Mouse (Mus musculus): ENCODE data around the gene Uqcrc1.

Gene Uqcrc1

GRCm38 (mm10) chr9:108936418-108937364 lies at the start of gene Uqcrc1:
TSS of gene Uqcrc1 (plus strand) at chr9:108936633.
- DNase-seq: peak; percentile 96 to 97

DNA sequence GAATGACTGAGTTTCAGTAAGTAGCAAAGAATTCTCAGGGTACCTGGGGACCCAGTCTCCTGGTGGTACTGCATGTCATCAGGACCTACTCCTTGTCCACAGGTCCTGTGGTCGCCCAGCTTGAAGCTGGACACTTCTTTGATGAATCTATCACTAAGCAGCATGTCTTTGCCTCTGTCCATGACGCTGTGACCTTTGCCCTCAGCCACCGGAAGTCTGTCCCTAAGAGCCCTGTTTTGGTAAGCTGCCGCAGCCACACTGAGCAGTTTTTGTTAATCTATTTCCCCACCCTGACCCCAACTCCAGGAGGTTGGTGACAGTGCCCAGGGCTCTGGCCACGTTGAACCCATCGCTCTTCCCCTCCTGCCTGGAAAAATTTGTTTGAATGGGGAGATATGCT lies 24.1 kb upstream of the Uqcrc1 start:
- peak in 1 of 2 experiments; percentile 56 for DNase-seq

DNA sequence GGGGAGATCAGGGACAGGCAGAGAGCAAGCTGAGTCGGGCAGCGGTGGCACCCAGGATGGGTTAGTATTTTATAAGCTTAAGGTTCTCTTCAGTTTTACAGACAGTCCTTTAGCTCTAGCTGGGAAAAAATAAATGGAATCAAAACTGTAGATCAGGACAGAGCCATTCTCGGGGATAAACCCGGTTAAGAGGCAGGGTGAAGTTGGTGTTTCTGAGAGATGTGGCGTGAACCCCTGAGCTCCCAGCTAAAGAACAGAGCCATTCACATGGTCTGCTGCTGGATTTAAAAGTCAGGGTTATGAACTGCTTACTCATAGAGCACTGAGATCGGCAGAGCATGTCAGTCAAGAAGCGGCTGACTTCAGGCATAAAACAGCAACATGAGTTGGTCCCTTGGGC lies 23.3 kb upstream of the Uqcrc1 start:
- DNase-seq: no peak

DNA sequence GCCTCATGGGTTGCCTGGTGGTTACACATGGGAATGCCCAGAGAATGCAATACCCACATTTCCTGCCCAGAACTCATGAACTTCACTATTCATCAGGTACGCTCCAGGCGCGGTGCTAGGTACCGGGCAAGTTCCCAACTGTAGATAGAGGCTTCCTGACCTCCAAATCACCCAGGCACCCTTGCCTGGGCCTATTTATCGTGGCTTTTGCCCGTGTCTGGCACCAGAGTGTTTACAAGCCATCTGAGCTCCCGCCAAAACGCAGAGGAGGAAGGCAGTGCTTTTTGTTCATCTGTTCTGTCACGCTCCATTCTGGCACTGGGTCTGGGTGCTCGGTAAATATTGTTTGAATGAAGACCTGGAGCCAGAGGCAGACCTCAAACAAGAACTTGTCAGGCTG lies 22.8 kb upstream of the Uqcrc1 start:
- no peak for DNase-seq

DNA sequence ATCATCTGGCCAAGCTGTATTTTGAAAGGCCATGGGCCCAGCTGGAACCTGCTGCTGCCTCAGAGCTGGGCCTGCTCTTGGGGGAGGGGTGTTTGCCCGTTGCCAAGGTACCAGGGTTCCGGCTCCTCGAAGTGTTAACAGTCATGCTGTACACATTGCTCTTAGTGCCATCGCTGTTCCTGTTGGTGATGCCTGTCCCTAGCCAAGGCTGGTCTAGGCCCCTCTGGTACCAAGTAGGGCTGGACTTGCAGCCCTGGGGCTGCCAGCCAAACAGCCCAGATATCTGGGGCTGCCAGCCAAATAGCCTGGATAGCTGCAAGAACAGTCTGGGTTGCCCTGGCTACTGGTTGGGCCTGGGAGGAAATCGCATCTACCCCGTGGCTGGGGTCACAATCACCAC lies 21.9 kb upstream of the Uqcrc1 start, which contains the start of gene Tmem89:
Gene Tmem89 (plus strand): TSS at position 129 of the 400 bp plus-strand sequence.
- DNase-seq: no peak

GRCm38 (mm10) chr9:108925897-108926296 lies 10.5 kb upstream of the Uqcrc1 start:
- peak in 1 of 2 experiments; percentile 58 for DNase-seq

- DNase-seq: no peak
These were observed 8.0 kb upstream of the Uqcrc1 start for GRCm38 (mm10) chr9:108928424-108928823.

GRCm38 (mm10) chr9:108935991-108936390 lies 442 bp upstream of the Uqcrc1 start:
- DNase-seq: no peak

GRCm38 (mm10) chr9:108945111-108945510 lies 8.7 kb downstream of the Uqcrc1 start:
- no peak for DNase-seq

DNA sequence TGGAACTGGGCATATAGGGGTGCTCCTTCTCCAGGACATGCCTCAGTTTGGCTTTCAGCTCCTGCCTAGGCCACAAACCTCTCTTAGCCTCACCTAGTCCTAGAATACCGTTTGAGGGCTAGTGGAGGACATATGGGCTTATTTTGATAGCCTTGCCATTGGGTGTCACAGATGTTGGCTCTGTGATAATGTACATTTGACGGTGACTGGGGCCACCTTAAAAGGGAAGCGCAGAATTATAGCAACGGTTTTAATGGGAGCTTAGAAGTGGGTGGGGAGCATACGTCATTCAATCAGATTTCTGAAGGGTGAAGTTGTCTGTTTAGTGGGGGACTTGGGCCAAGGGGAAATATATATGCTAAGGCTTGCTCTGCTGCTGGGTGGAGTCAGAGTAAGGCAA lies 9.2 kb downstream of the Uqcrc1 start:
- no peak for DNase-seq

DNA sequence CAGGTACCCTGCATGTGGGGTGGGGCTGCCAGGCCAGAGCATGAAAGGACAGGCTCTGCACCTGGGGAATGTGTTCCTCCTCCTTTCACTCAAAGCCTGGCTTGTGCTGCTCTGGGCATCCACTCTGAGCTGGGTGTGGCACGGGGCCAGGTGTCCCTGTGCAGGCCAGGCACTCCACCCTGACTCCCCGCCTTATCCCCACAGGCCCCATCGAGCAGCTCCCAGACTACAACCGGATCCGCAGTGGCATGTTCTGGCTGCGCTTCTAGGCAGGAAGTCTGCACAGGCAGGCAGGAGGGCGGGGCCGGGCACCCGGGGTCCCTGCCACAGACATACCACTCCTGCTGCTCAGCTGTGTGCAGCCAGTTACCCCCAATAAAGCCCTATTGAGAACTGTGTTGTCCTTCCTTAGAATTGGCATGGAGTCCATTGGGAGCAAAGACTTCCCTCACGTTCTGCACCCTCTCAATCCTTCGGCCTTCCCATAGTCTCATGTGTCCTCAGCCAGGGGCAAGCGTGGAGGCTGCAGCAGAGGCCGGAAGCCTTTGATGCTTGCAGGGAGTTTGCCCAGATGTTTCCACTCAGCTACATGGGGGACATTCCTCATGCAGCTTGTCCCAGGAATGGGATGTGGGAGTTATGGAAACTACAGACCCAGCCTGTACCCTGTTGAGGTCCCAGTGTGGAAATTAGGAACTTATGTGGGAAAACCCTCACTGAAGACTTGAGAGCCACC lies 13.0 kb downstream of the Uqcrc1 start:
- DNase-seq: peak; percentile 34 to 57

DNA sequence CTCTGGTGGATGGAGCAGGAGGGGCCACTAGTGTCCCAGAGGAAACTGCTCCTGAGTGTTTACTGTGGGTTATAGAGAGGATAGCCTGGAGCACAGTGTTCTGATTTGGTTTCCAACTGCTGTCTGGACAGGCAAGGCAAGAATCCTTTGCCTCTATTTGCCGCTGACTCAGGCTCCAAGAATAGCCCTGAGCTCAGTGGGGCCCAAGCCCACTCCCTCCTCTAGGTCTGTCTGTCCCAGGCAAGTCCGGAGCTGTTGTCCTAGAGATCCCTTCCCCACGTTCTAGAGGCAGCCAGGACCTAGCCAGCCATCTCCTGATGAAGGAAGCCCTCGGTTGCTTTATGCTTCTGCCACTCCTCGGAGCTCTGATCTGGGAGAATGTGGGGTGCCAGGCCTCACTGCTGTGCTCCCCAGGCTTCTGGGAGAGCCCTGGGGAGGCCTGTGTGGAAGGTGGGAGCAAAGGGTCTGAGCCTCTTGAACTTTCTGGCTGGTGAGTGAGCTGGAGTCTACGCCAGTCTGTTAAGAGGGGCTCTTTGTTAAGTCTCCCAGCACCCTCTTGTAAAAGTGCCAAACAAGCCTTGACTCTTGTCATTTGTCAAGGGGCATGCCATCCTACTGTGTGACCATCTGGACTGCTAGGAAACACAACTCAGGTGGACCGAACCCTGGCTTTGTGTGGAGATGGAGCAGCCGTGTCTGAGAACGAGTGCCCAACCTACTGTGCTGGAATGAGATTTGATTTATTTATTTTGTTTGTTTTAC lies 13.7 kb downstream of the Uqcrc1 start:
- DNase-seq: no peak

GRCm38 (mm10) chr9:108953081-108953636 lies 16.7 kb downstream of the Uqcrc1 start, which contains the start of gene Col7a1:
TSS of gene Col7a1 (plus strand) at chr9:108953586.
- no peak for DNase-seq

- peak in 1 of 2 experiments; percentile 11 for DNase-seq
These were observed 18.8 kb downstream of the Uqcrc1 start for GRCm38 (mm10) chr9:108955241-108955640.

DNA sequence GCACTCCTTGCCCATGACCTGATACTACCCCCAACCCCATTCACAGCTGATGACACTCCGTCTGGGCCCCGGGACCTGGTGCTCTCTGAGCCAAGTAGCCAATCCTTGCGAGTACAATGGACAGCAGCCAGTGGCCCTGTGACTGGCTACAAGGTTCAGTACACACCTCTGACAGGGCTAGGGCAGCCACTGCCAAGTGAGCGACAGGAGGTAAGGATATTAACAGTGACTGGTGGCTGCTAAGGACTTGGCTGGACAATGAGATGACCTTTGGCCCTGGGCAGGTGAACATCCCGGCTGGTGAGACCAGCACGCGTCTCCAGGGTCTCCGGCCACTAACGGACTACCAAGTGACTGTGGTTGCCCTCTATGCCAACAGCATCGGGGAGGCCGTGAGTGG lies 19.4 kb downstream of the Uqcrc1 start:
- DNase-seq: peak; percentile 44 to 80

GRCm38 (mm10) chr9:108963577-108963976 lies 27.1 kb downstream of the Uqcrc1 start:
- DNase-seq: no peak

- DNase-seq: no peak
These were observed 27.9 kb downstream of the Uqcrc1 start for GRCm38 (mm10) chr9:108964338-108964737.

DNA sequence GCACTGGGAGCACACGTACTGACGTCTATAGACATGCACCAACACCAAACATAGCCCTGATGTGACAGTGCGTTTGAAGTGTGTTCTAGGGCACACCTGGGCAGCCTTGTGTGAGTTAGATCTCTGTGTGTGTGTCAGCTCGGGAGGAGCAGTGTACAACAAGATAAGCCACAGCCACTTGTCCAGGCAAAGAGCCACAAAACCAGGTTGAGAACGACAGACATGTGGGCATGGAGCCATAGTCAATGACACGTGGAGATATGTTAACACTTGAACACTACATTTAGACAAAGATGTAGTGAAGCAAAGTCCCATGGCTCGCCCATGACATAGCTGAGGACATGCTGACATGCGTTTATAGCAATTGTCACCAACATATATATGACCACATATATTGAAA lies 34.2 kb downstream of the Uqcrc1 start:
- DNase-seq: no peak

DNA sequence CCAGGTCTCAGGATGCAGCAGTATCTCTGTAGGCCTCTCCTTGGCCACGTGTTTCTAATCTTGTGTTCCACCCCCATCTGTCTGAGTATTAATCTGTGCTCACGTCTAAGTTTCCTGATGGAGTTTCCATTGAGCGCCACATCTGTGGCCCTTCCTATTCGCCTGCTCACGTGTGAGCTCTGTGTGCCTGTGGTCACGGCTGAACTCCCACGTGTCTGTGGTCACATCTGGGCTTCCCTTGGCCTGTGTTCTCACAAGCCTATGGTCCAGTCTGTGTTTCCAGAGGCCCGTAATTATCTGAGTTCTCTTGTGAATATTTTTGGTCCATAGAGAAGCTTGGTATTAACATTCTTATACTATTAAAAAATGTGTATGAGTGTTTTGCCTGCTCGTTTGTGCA lies 40.0 kb downstream of the Uqcrc1 start:
- no peak for DNase-seq

DNA sequence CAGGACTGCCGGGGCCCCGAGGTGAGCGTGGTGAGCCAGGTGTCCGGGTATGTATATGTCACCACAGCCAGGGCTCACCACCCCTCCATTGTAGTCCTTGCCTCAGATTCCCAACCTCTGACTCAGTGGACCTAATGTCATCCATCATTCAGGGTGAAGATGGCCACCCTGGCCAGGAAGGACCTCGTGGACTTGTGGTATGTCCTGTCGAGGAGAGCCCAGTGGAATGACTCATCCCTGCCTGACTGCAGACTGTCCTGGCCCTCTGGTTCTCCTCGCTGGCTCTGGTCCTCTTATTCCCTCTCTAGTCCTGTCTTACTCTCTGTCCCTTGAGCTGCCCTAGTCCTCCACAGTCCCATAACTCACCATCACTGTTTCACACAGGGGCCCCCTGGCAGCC lies 41.5 kb downstream of the Uqcrc1 start:
- DNase-seq: no peak

DNA sequence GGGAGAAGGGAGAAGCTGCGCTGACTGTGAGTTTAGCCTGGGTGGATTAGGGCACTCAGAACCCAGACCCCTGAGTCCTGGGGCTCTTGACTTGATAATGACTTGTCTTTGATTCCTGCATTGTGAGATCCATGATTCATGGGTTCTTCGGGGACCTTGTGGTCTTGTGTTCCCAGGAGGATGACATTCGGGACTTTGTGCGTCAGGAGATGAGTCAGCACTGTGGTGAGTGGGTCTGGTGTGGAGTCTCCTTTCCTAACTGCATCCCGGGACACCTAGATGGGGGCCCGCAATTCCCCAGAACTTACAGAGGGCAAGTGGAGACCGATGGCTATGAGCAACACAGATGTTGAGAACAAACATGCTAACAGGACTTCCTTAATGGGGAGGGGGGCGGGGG lies 46.1 kb downstream of the Uqcrc1 start:
- no peak for DNase-seq

DNA sequence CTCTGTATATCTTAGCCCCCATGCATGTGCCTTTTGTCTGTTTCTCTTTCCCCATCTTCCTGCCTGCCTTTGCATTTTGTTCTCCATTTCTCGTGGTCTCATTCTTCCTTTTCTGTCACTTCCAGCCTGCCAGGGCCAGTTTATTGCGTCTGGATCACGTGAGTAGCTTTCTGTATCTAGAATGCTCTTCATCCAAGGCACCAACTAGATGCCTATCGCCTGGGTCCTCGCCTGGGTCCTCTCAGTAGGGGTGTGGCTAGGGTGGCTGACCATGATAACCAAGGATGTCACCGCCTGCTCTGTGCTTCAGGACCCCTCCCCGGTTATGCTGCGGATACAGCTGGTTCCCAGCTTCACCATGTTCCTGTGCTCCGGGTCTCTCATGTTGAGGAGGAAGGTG lies 46.8 kb downstream of the Uqcrc1 start:
- no peak for DNase-seq

DNA sequence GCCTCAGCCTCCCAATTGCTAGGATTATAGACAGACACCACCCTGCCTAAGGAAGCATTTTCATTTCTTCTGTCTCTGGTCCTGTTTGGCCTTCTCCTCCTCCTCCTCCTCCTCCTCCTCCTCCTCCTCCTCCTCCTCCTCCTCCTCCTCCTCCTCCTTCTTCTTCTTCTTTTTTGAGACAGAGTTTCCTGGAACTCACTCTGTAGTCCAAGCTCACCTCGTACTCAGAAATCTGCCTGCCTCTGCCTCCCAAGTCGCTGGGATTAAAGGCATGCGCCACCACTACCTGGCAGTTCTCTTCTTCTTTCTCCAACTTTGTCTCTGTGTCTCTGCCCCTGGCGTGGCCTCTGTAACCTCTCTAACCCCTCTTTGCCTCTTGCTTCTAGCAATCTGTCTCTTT lies 49.3 kb downstream of the Uqcrc1 start, which contains the start of gene Ucn2:
Gene Ucn2 (plus strand): TSS at position 301 of the 400 bp plus-strand sequence.
- no peak for DNase-seq

Measured in kidney, postnatal 25 days (tissue).